Mouse (Mus musculus) lung, postnatal 0 days (tissue): ENCODE measurements around the gene Lgals1.
"Not testable (repeated sequence)": the region's sequence is repeated elsewhere in the genome, so short reads cannot be mapped to it uniquely, and the experiment has no call there.

ENCODE experiments used
- CTCF ChIP-seq: IDR thresholded peaks from 2 replicates; pipeline ENCODE4 v1.5.1; 2016; ENCODE audit warnings: antibody characterized with exemption, mild to moderate bottlenecking
- EP300 ChIP-seq: IDR thresholded peaks from 2 replicates; pipeline ENCODE4 v1.6.1; 2016; ENCODE audit warnings: antibody characterized with exemption, mild to moderate bottlenecking, control low read depth

DNA sequence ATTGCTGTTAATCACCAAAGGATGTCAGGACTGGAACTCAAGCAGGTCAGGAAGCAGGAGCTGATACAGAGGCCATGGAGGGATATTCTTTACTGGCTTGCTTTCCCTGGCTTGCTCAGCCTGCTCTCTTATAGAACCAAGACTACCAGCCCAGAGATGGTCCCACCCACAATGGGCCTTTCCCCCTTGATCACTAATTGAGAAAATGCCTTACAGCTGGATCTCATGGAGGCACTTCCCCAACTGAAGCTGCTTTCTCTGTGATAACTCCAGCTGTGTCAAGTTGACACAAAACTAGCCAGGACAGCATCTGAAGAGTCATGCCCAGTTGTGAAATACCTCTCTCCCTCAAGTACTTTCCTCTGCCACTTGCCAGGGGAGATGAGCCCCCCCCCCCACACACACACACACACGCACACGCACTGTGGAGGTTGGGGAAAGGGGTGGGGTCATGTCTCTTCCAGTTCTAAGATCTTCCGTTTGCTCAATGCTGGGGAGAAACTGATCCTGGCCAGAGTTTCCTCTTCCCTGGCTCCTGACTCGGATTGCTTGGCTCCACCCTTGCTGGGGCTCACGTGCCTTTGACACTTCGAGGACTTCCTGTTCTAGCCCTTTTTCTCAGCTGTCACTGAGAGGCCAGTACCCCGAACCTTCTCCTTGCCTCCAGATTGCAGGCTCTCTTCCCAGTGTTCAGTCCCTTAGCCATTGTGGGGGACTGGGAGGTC, 47.6 kb upstream of the Lgals1 start:
- not testable (repeated sequence) for TF ChIP-seq CTCF
- TF ChIP-seq EP300 = peak; percentile 30
